ENCODE assay signal across 20 mouse cellular contexts in genomic region chr17:55083357-55084099, GRCm38 (mm10).
DNase-seq lines count a peak whose midpoint lies in the region; ATAC-seq and TF ChIP-seq lines count a peak whose summit lies in the region.
"Had no signal": no experiment of that assay in that cellular context is flagged by ENCODE, and none has a peak within 500 bp of the region (broad histone marks: within the 10 kb centered on the region; RNA-seq: fewer than 3 reads in every experiment).

No protein-coding gene starts in this region.

- H3K27me3 ChIP-seq in hindbrain, postnatal 0 days (ENCODE audit: insufficient read depth, low read length): no peaks in the 10 kb centered on the region
- no peaks in the 10 kb centered on the region for H3K27me3 ChIP-seq in hindbrain, embryonic 12.5 days
- H3K27me3 ChIP-seq: heart, embryonic 13.5 days; intestine, embryonic 15.5 days had no signal

- DNase-seq in hindbrain, postnatal 0 days (ENCODE audit: low spot score): peak; percentile 23
- peak; percentile 16 to 57 for DNase-seq in layer of hippocampus, postnatal 14 days (ENCODE audit: low spot score in 2 of 2)
- peak; percentile 12 to 27 for DNase-seq in left cerebral cortex, postnatal 36 days (ENCODE audit: low spot score in 2 of 2)
- DNase-seq in neural tube, embryonic 10.5 days (ENCODE audit: extremely low spot score, low spot score): no peak
- DNase-seq in MN1 (ENCODE audit: low spot score): no peak
- DNase-seq in spleen, postnatal 36 days (ENCODE audit: low spot score in 2 of 2): no peak
- DNase-seq: adrenal gland, adult 8-10 months; cerebellum, adult 9-10 months; gastrocnemius, postnatal 25 days; heart, postnatal 4 days; lung, embryonic 14.5 days; thymus, postnatal 4 days had no signal

- H3K4me1 ChIP-seq in hindbrain, postnatal 0 days (ENCODE audit: insufficient read depth, low read length): no peaks in the 10 kb centered on the region
- no peaks in the 10 kb centered on the region for H3K4me1 ChIP-seq in hindbrain, embryonic 12.5 days
- H3K4me1 ChIP-seq: heart, embryonic 13.5 days; intestine, embryonic 15.5 days had no signal

- no peaks in the 10 kb centered on the region for H3K9me3 ChIP-seq in hindbrain, postnatal 0 days (ENCODE audit: low read length)
- no peaks in the 10 kb centered on the region; the same call in 1 of the 2 replicates for H3K9me3 ChIP-seq in hindbrain, embryonic 12.5 days (replicated peaks)
- H3K9me3 ChIP-seq: heart, embryonic 13.5 days; intestine, embryonic 15.5 days had no signal

- WGBS in hindbrain, postnatal 0 days: 62% methylated on average over 6 of the region's 6 CpGs
- WGBS in hindbrain, embryonic 12.5 days: 78% methylated on average over 6 of the region's 6 CpGs

- H3K4me3 ChIP-seq in hindbrain, postnatal 0 days (ENCODE audit: low read length): no peak overlapping the region
- no peak overlapping the region for H3K4me3 ChIP-seq in hindbrain, embryonic 12.5 days
- H3K4me3 ChIP-seq: heart, embryonic 13.5 days; intestine, embryonic 15.5 days had no signal

- H3K36me3 ChIP-seq in hindbrain, postnatal 0 days (ENCODE audit: insufficient read depth, low read length): no peaks in the 10 kb centered on the region
- no peaks in the 10 kb centered on the region for H3K36me3 ChIP-seq in hindbrain, embryonic 12.5 days
- H3K36me3 ChIP-seq: heart, embryonic 13.5 days; intestine, embryonic 15.5 days had no signal

- H3K4me2 ChIP-seq in hindbrain, postnatal 0 days (ENCODE audit: low read depth, low read length): no peak overlapping the region
- H3K4me2 ChIP-seq in hindbrain, embryonic 12.5 days (replicated peaks): no peak overlapping the region
- H3K4me2 ChIP-seq: heart, embryonic 13.5 days; intestine, embryonic 15.5 days; liver, embryonic 11.5 days; lung, embryonic 14.5 days had no signal

- intact Hi-C loops in left cerebral cortex, postnatal 36 days (cut with DNase I): loop anchor here (5.0 to 10.0 kb wide), 2 partner anchors 416 to 729 kb away; no protein-coding TSS in a partner anchor

- H3K9ac ChIP-seq in hindbrain, postnatal 0 days (replicated peaks; ENCODE audit: low read length): no peak overlapping the region
- H3K9ac ChIP-seq in hindbrain, embryonic 12.5 days: no peak overlapping the region
- H3K9ac ChIP-seq: heart, embryonic 13.5 days; intestine, embryonic 15.5 days; lung, embryonic 14.5 days had no signal

- 0 out of 2 replicates have a peak, but pooled peaks have one; percentile 40 for ATAC-seq in hindbrain, postnatal 0 days
- ATAC-seq in hindbrain, embryonic 12.5 days (ENCODE audit: low FRiP score): no peak
- ATAC-seq: forebrain, embryonic 14.5 days; intestine, embryonic 15.5 days; midbrain, embryonic 16.5 days had no signal

- no peak for TF ChIP-seq CTCF in hindbrain, postnatal 0 days (IDR thresholded peaks at IDR 0.05; ENCODE audit: low read depth)

- no peak overlapping the region for H3K27ac ChIP-seq in hindbrain, postnatal 0 days
- H3K27ac ChIP-seq in hindbrain, embryonic 12.5 days: no peak overlapping the region
- H3K27ac ChIP-seq: heart, embryonic 13.5 days; intestine, embryonic 15.5 days; kidney, postnatal 0 days; stomach, postnatal 0 days had no signal

Comparison
In these comparisons a context has a peak if more than half of its experiments do, and no peak if none do; other contexts are left out.
1. DNase-seq: peak in hindbrain, postnatal 0 days (single experiment), layer of hippocampus, postnatal 14 days (2 of 2) and left cerebral cortex, postnatal 36 days (2 of 2); none in neural tube, embryonic 10.5 days (single experiment), MN1 (single experiment) and spleen, postnatal 36 days (0 of 2).